Mouse (Mus musculus) myocyte (in vitro differentiated cells): ENCODE measurements at regions not wholly inside any gene's neighbourhood (a gene's known extent, or its start where the extent isn't known, plus 50 kb on each side); places are given as distances from the start of the nearest gene placed in this dataset.

ENCODE experiments used
- E2F4 ChIP-seq: IDR thresholded peaks from one replicate; pipeline ENCODE4 v1.6.1; 2011; ENCODE audit warnings: mild to moderate bottlenecking, control low read depth, moderate library complexity; ENCODE audit not compliant: insufficient read depth
- MAX ChIP-seq: IDR thresholded peaks from one replicate; pipeline ENCODE4 v1.6.1; 2011; ENCODE audit warnings: low read depth, mild to moderate bottlenecking, control low read depth
- MYOD1 ChIP-seq, 3 experiments: IDR thresholded peaks; one replicate each; pipeline ENCODE4 v1.6.1; 2011; ENCODE audit warnings: control low read depth in 2 of 3, low read depth in 2 of 3, mild to moderate bottlenecking in 2 of 3, moderate library complexity in 1 of 3; ENCODE audit not compliant: insufficient read length in 2 of 3, control insufficient read depth in 1 of 3
- MYOG ChIP-seq, 3 experiments: IDR thresholded peaks; one replicate each; pipeline ENCODE4 v1.6.1; 2011; ENCODE audit warnings: control low read depth in 2 of 3, low read depth in 2 of 3, mild to moderate bottlenecking in 2 of 3; ENCODE audit not compliant: insufficient read length in 2 of 3, control insufficient read depth in 1 of 3, insufficient read depth in 1 of 3
- POLR2A ChIP-seq: IDR thresholded peaks from one replicate; pipeline ENCODE4 v1.6.1; 2011; ENCODE audit warnings: low read depth, mild to moderate bottlenecking, control low read depth, moderate library complexity; ENCODE audit not compliant: insufficient read length
- TCF12 ChIP-seq: IDR thresholded peaks from one replicate; pipeline ENCODE4 v1.6.1; 2011; ENCODE audit warnings: mild to moderate bottlenecking, control low read depth; ENCODE audit not compliant: poor library complexity, insufficient read depth, severe bottlenecking
- USF1 ChIP-seq: IDR thresholded peaks from one replicate; pipeline ENCODE4 v1.6.1; 2011; ENCODE audit warnings: low read depth, mild to moderate bottlenecking, control low read depth, moderate library complexity

GRCm38 (mm10) chr9:48106441-48107167 lies 55.2 kb upstream of the Nxpe4 start:
- TF ChIP-seq POLR2A (no peak), TCF12 (no peak), USF1 (no peak), MAX (no peak), MYOD1 (IDR thresholded peaks at IDR 0.05; ENCODE audit: control insufficient read depth in 1 of 3, insufficient read length in 2 of 3, low read depth in 2 of 3) (no peak), MYOG (IDR thresholded peaks at IDR 0.05; ENCODE audit: control insufficient read depth in 1 of 3, insufficient read depth in 1 of 3, insufficient read length in 2 of 3, low read depth in 2 of 3) (no peak), E2F4 (no peak)
